Mouse (Mus musculus) brown adipose tissue, adult 24 weeks (tissue): ENCODE data around the gene Tspan9. TPM values are rescaled to one million over a fixed set of nuclear protein-coding genes. Genes with fewer than 3 reads are reported as not detected.

Source experiments
- H3K27ac ChIP-seq: fragments of 200-500 bp; replicated peaks from 2 replicates; pipeline ENCODE4 v1.5.1; 2012; ENCODE audit warnings: low read depth, mild to moderate bottlenecking, low read length
- H3K4me1 ChIP-seq: fragments of 200-500 bp; 2 replicates; pipeline ENCODE4 v1.6.1; 2012; ENCODE audit warnings: low read length, mixed read lengths; ENCODE audit not compliant: control insufficient read depth, insufficient read depth, insufficient read length
- H3K4me3 ChIP-seq: fragments of 200-500 bp; 2 replicates; pipeline ENCODE4 v1.5.1; 2012; ENCODE audit warnings: low read depth, mild to moderate bottlenecking, low read length, moderate library complexity; ENCODE audit not compliant: insufficient read depth
- polyA plus RNA-seq: library from polyadenylated mRNA; stranded (reverse); fragments of >200 nt; gene quantifications from 2 replicates; pipeline ENCODE4 v1.2.4, GENCODE M21; 2012; ENCODE audit not compliant: missing spikeins, insufficient read depth, insufficient read length

Gene Tspan9
- polyA plus RNA-seq, 1 experiment: 7.5 TPM

- no peak overlapping the region for H3K27ac ChIP-seq
- peaks cover 18% of the 10 kb centered on the region for H3K4me1 ChIP-seq
- no peak overlapping the region for H3K4me3 ChIP-seq
Observed at GRCm38 (mm10) chr6:128140724-128141123, 2.7 kb downstream of the Tspan9 start.

GRCm38 (mm10) chr6:128137855-128138254, 5.5 kb downstream of the Tspan9 start:
- Histone ChIP-seq H3K4me1 (peaks cover 36% of the 10 kb centered on the region), H3K27ac (no peak overlapping the region), H3K4me3 (no peak overlapping the region)

GRCm38 (mm10) chr6:128136654-128137053, 6.7 kb downstream of the Tspan9 start:
- 0 out of 2 replicates have a peak overlapping the region, but pooled peaks have one; percentile 56 for H3K27ac ChIP-seq
- H3K4me1 ChIP-seq: peaks cover 41% of the 10 kb centered on the region
- H3K4me3 ChIP-seq: no peak overlapping the region

- H3K4me3 ChIP-seq: no peak overlapping the region
- H3K4me1 ChIP-seq: peaks cover 37% of the 10 kb centered on the region
- 0 out of 2 replicates have a peak overlapping the region, but pooled peaks have one; percentile 1 for H3K27ac ChIP-seq
Observed at GRCm38 (mm10) chr6:128135459-128135858, 7.9 kb downstream of the Tspan9 start.

- Histone ChIP-seq H3K27ac (peak overlapping the region; percentile 88), H3K4me1 (peaks cover 37% of the 10 kb centered on the region), H3K4me3 (no peak overlapping the region)
Observed at GRCm38 (mm10) chr6:128135006-128135405, 8.4 kb downstream of the Tspan9 start.

- 0 out of 2 replicates have a peak overlapping the region, but pooled peaks have one; percentile 2 for H3K4me3 ChIP-seq
- H3K4me1 ChIP-seq: peaks cover 37% of the 10 kb centered on the region
- peak overlapping the region; percentile 88 for H3K27ac ChIP-seq
Observed at GRCm38 (mm10) chr6:128134196-128134924, 9.0 kb downstream of the Tspan9 start.

- peak overlapping the region; percentile 88 for H3K27ac ChIP-seq
- 0 out of 2 replicates have a peak overlapping the region, but pooled peaks have one; percentile 2 for H3K4me3 ChIP-seq
- peaks cover 37% of the 10 kb centered on the region for H3K4me1 ChIP-seq
Observed at GRCm38 (mm10) chr6:128133679-128134191, 9.7 kb downstream of the Tspan9 start.

- peaks cover 37% of the 10 kb centered on the region for H3K4me1 ChIP-seq
- peak overlapping the region; percentile 38; the same call in 1 of the 2 replicates for H3K27ac ChIP-seq
- H3K4me3 ChIP-seq: no peak overlapping the region
Observed at GRCm38 (mm10) chr6:128132581-128132980, 10.8 kb downstream of the Tspan9 start.

GRCm38 (mm10) chr6:128131390-128131789, 12.0 kb downstream of the Tspan9 start:
- Histone ChIP-seq H3K27ac (no peak overlapping the region), H3K4me3 (no peak overlapping the region), H3K4me1 (peaks cover 29% of the 10 kb centered on the region)

- Histone ChIP-seq H3K4me3 (no peak overlapping the region), H3K27ac (no peak overlapping the region), H3K4me1 (peaks cover 25% of the 10 kb centered on the region)
Observed at GRCm38 (mm10) chr6:128130686-128131085, 12.7 kb downstream of the Tspan9 start.

GRCm38 (mm10) chr6:128129382-128129781, 14.0 kb downstream of the Tspan9 start:
- no peak overlapping the region for H3K4me3 ChIP-seq
- H3K4me1 ChIP-seq: peaks cover 22% of the 10 kb centered on the region

GRCm38 (mm10) chr6:128127312-128127711, 16.1 kb downstream of the Tspan9 start:
- Histone ChIP-seq H3K4me1 (peaks cover 22% of the 10 kb centered on the region), H3K4me3 (no peak overlapping the region), H3K27ac (no peak overlapping the region)

More at GRCm38 (mm10) chr6:128129382-128129781, 14.0 kb downstream of the Tspan9 start:
- H3K27ac ChIP-seq: no peak overlapping the region

- peaks cover 23% of the 10 kb centered on the region for H3K4me1 ChIP-seq
- no peak overlapping the region for H3K27ac ChIP-seq
Observed at GRCm38 (mm10) chr6:128126876-128127275, 16.5 kb downstream of the Tspan9 start.

GRCm38 (mm10) chr6:128125464-128125863, 17.9 kb downstream of the Tspan9 start:
- Histone ChIP-seq H3K4me3 (no peak overlapping the region), H3K4me1 (peaks cover 23% of the 10 kb centered on the region), H3K27ac (peak overlapping the region; percentile 49)

More at GRCm38 (mm10) chr6:128126876-128127275, 16.5 kb downstream of the Tspan9 start:
- no peak overlapping the region for H3K4me3 ChIP-seq

- Histone ChIP-seq H3K27ac (peak overlapping the region; percentile 73), H3K4me1 (peaks cover 23% of the 10 kb centered on the region), H3K4me3 (no peak overlapping the region)
Observed at GRCm38 (mm10) chr6:128124222-128124971, 19.0 kb downstream of the Tspan9 start.
